Mouse (Mus musculus) CH12.LX (cell line): ENCODE results near the gene Slc25a11. TPM values are rescaled to one million over a fixed set of nuclear protein-coding genes. Genes with fewer than 3 reads are reported as not detected.

Source experiments
- DNase-seq: peaks from one replicate; pipeline ENCODE4 v3.0.0-alpha.2; 2013; ENCODE audit errors: extremely low read depth
- H3K27ac ChIP-seq: 2 replicates; pipeline ENCODE4 v1.5.1; 2012; ENCODE audit warnings: low read depth, mild to moderate bottlenecking, control low read depth, moderate library complexity; ENCODE audit not compliant: insufficient read depth
- H3K27me3 ChIP-seq: replicated peaks from 2 replicates; pipeline ENCODE3; 2012; ENCODE audit warnings: inconsistent platforms
- H3K36me3 ChIP-seq, 2 experiments: replicated peaks in 1 of 2; 2 replicates each; pipeline versions ENCODE3 to v1.6.1; 2012; ENCODE audit warnings: inconsistent platforms in 1 of 2, low read length in 1 of 2, mild to moderate bottlenecking in 1 of 2, mixed read lengths in 1 of 2, moderate library complexity in 1 of 2; ENCODE audit not compliant: control insufficient read depth in 1 of 2, insufficient read depth in 1 of 2
- H3K4me1 ChIP-seq, 2 experiments: 2 replicates each; pipeline ENCODE4 v1.6.1; 2012; ENCODE audit warnings: inconsistent platforms in 1 of 2, moderate library complexity in 1 of 2; ENCODE audit not compliant: insufficient read depth in 2 of 2, control insufficient read depth in 1 of 2
- H3K4me2 ChIP-seq: 2 replicates; pipeline ENCODE4 v1.6.1; 2012; ENCODE audit warnings: low read depth, mild to moderate bottlenecking, control low read depth; ENCODE audit not compliant: poor library complexity, insufficient read depth, severe bottlenecking
- H3K4me3 ChIP-seq, 3 experiments: fragments of 150-350 bp in 1 of 3; sonication (generic) in 1 of 3; replicated peaks in 1 of 3; 2 replicates each; pipeline versions ENCODE3 to v1.5.1; 2011 to 2012; ENCODE audit warnings: low read depth in 2 of 3, low read length in 2 of 3, mild to moderate bottlenecking in 2 of 3, moderate library complexity in 2 of 3, control low read depth in 1 of 3, improper control_type of control experiment in 1 of 3, inconsistent platforms in 1 of 3, mixed read lengths in 1 of 3; ENCODE audit not compliant: poor library complexity in 1 of 3
- H3K79me2 ChIP-seq: replicated peaks from 2 replicates; pipeline ENCODE4 v1.6.1; 2012; ENCODE audit warnings: mild to moderate bottlenecking, moderate library complexity; ENCODE audit not compliant: control insufficient read depth, poor library complexity, insufficient read depth, severe bottlenecking; ENCODE audit errors: extremely low read depth
- H3K9ac ChIP-seq: 2 replicates; pipeline ENCODE4 v1.6.1; 2012; ENCODE audit warnings: low read depth, mild to moderate bottlenecking, control low read depth, moderate library complexity; ENCODE audit not compliant: insufficient read depth
- H3K9me3 ChIP-seq: replicated peaks from 2 replicates; pipeline ENCODE3; 2012; ENCODE audit warnings: low read length, inconsistent platforms, mixed read lengths
- BHLHE40 ChIP-seq: IDR thresholded peaks from 2 replicates; pipeline ENCODE4 v1.6.1; 2011; ENCODE audit warnings: mild to moderate bottlenecking, low read depth, low read length, improper control_type of control experiment
- CHD1 ChIP-seq: IDR thresholded peaks from 2 replicates; pipeline ENCODE4 v1.6.1; 2012; ENCODE audit warnings: low read depth, low read length, improper control_type of control experiment, inconsistent platforms
- CHD2 ChIP-seq: IDR thresholded peaks from 2 replicates; pipeline ENCODE4 v1.6.1; 2011; ENCODE audit warnings: low read length, improper control_type of control experiment
- CTCF ChIP-seq, 2 experiments: IDR thresholded peaks in 1 of 2; conservative IDR thresholded peaks in 1 of 2; 2 replicates each; pipeline ENCODE4 v1.5.1; 2011 to 2012; ENCODE audit warnings: low read depth in 2 of 2, low read length in 2 of 2, improper control_type of control experiment in 1 of 2, inconsistent platforms in 1 of 2, mild to moderate bottlenecking in 1 of 2, moderate library complexity in 1 of 2
- E2F4 ChIP-seq: IDR thresholded peaks from 2 replicates; pipeline ENCODE4 v1.6.1; 2011; ENCODE audit warnings: low read depth, low read length, improper control_type of control experiment; ENCODE audit not compliant: insufficient replicate concordance
- ELF1 ChIP-seq: IDR thresholded peaks from 2 replicates; pipeline ENCODE4 v1.6.1; 2014; ENCODE audit warnings: low read depth, mild to moderate bottlenecking, inconsistent platforms, low read length, improper control_type of control experiment
- EP300 ChIP-seq: IDR thresholded peaks from 2 replicates; pipeline ENCODE4 v1.6.1; 2011; ENCODE audit warnings: low read length, improper control_type of control experiment
- ETS1 ChIP-seq: conservative IDR thresholded peaks from 2 replicates; pipeline ENCODE4 v1.6.1; 2012; ENCODE audit warnings: low read depth, mild to moderate bottlenecking, inconsistent platforms, low read length, improper control_type of control experiment, moderate library complexity
- HCFC1 ChIP-seq: IDR thresholded peaks from 2 replicates; pipeline ENCODE4 v1.6.1; 2012; ENCODE audit warnings: low read depth, mild to moderate bottlenecking, inconsistent platforms, low read length, improper control_type of control experiment
- IRF4 ChIP-seq: IDR thresholded peaks from 2 replicates; pipeline ENCODE4 v1.6.1; 2014; ENCODE audit warnings: low read depth, mild to moderate bottlenecking, inconsistent platforms, low read length, improper control_type of control experiment
- JUN ChIP-seq: IDR thresholded peaks from 2 replicates; pipeline ENCODE4 v1.6.1; 2011; ENCODE audit warnings: low read depth, mild to moderate bottlenecking, low read length, improper control_type of control experiment, moderate library complexity; ENCODE audit not compliant: insufficient read depth
- JUND ChIP-seq: conservative IDR thresholded peaks from 2 replicates; pipeline ENCODE4 v1.6.1; 2011; ENCODE audit warnings: low read depth, low read length, improper control_type of control experiment
- KAT2A ChIP-seq: IDR thresholded peaks from 2 replicates; pipeline ENCODE4 v1.6.1; 2012; ENCODE audit warnings: low read length, improper control_type of control experiment, inconsistent platforms; ENCODE audit not compliant: insufficient replicate concordance
- MAFK ChIP-seq: IDR thresholded peaks from 2 replicates; pipeline ENCODE4 v1.6.1; 2011; ENCODE audit warnings: low read length, improper control_type of control experiment; ENCODE audit not compliant: insufficient replicate concordance
- MAX ChIP-seq: IDR thresholded peaks from 2 replicates; pipeline ENCODE4 v1.6.1; 2011; ENCODE audit warnings: low read length, improper control_type of control experiment
- MAZ ChIP-seq: IDR thresholded peaks from 2 replicates; pipeline ENCODE4 v1.6.1; 2012; ENCODE audit warnings: low read depth, mild to moderate bottlenecking, inconsistent platforms, low read length, improper control_type of control experiment, moderate library complexity
- MEF2A ChIP-seq: IDR thresholded peaks from 2 replicates; pipeline ENCODE4 v1.6.1; 2014; ENCODE audit warnings: low read depth, mild to moderate bottlenecking, inconsistent platforms, low read length, improper control_type of control experiment, borderline replicate concordance
- MXI1 ChIP-seq: IDR thresholded peaks from 2 replicates; pipeline ENCODE4 v1.6.1; 2011; ENCODE audit warnings: mild to moderate bottlenecking, low read depth, low read length, improper control_type of control experiment
- NELFE ChIP-seq: IDR thresholded peaks from 2 replicates; pipeline ENCODE4 v1.6.1; 2011; ENCODE audit warnings: low read depth, low read length, improper control_type of control experiment
- PAX5 ChIP-seq: IDR thresholded peaks from 2 replicates; pipeline ENCODE4 v1.6.1; 2012; ENCODE audit warnings: low read length, inconsistent platforms, mixed read lengths
- POLR2A ChIP-seq: IDR thresholded peaks from 2 replicates; pipeline ENCODE4 v1.6.1; 2011; ENCODE audit warnings: low read depth, mild to moderate bottlenecking, improper control_type of control experiment, low read length
- RAD21 ChIP-seq: IDR thresholded peaks from 2 replicates; pipeline ENCODE4 v1.6.1; 2011; ENCODE audit warnings: low read depth, mild to moderate bottlenecking, low read length, improper control_type of control experiment, moderate library complexity
- RCOR1 ChIP-seq: conservative IDR thresholded peaks from 2 replicates; pipeline ENCODE4 v1.6.1; 2012; ENCODE audit warnings: low read depth, mild to moderate bottlenecking, inconsistent platforms, low read length, improper control_type of control experiment
- SIN3A ChIP-seq: IDR thresholded peaks from 2 replicates; pipeline ENCODE4 v1.6.1; 2012; ENCODE audit warnings: low read length, improper control_type of control experiment, inconsistent platforms
- SMC3 ChIP-seq: IDR thresholded peaks from 2 replicates; pipeline ENCODE4 v1.6.1; 2011; ENCODE audit warnings: low read depth, low read length, improper control_type of control experiment
- TBP ChIP-seq: conservative IDR thresholded peaks from 2 replicates; pipeline ENCODE4 v1.6.1; 2011; ENCODE audit warnings: low read depth, low read length, improper control_type of control experiment
- TCF12 ChIP-seq: IDR thresholded peaks from 2 replicates; pipeline ENCODE4 v1.6.1; 2014; ENCODE audit warnings: low read depth, mild to moderate bottlenecking, inconsistent platforms, low read length, improper control_type of control experiment
- UBTF ChIP-seq: IDR thresholded peaks from 2 replicates; pipeline ENCODE4 v1.6.1; 2012; ENCODE audit warnings: low read depth, mild to moderate bottlenecking, inconsistent platforms, low read length, improper control_type of control experiment, moderate library complexity
- USF1 ChIP-seq: IDR thresholded peaks from 2 replicates; pipeline ENCODE4 v1.6.1; 2014; ENCODE audit warnings: low read depth, mild to moderate bottlenecking, inconsistent platforms, low read length, improper control_type of control experiment
- USF2 ChIP-seq: conservative IDR thresholded peaks from 2 replicates; pipeline ENCODE4 v1.6.1; 2011; ENCODE audit warnings: low read depth, low read length, improper control_type of control experiment
- ZC3H11A ChIP-seq: IDR thresholded peaks from 2 replicates; pipeline ENCODE4 v1.6.1; 2012; ENCODE audit warnings: low read depth, mild to moderate bottlenecking, inconsistent platforms, low read length, improper control_type of control experiment
- ZNF384 ChIP-seq: IDR thresholded peaks from 2 replicates; pipeline ENCODE4 v1.6.1; 2012; ENCODE audit warnings: low read depth, low read length, improper control_type of control experiment, inconsistent platforms
- dilution Hi-C: fragments of 300-500 bp; cut with MboI; formaldehyde crosslinking; loops from 2 replicates; pipeline ENCODE4 v1.14.3; 2020; ENCODE audit warnings: low sequenced_read_pairs; ENCODE audit not compliant: extremely low pct_unique_long_range_greater_than_20kb, extremely low pct_ligation_motif_present
- in situ Hi-C: fragments of 300-500 bp; cut with MboI; formaldehyde crosslinking; loops from 3 replicates; pipeline ENCODE4 v1.14.3; 2019; ENCODE audit warnings: low sequenced_read_pairs, low pct_ligation_motif_present, low pct_unique_long_range_greater_than_20kb, mixed read lengths
- polyA plus RNA-seq: library from polyadenylated mRNA; unstranded; fragments of >175 nt; gene quantifications from 2 replicates; pipeline ENCODE4 v1.2.1, GENCODE M21; 2012; ENCODE audit warnings: low read depth; ENCODE audit not compliant: insufficient read length
- total RNA-seq, 2 experiments: library from RNA; depleted of rRNA; stranded (reverse); fragments of 300-350 nt in 1 of 2; fragments of >200 nt in 1 of 2; gene quantifications; 2 replicates each; pipeline ENCODE4 v1.2.3; 2012 to 2014

Slc25a11 gene
- total and polyA plus RNA-seq, 3 experiments, result 99.0 to 135 (median 132) TPM

GRCm38 (mm10) chr11:70655571-70656455, 8.5 kb upstream of the Slc25a11 start (continued):
- TF ChIP-seq ZNF384 (peak; percentile 15; the same call in 1 of the 2 replicates), SMC3 (no peak), UBTF (no peak; the same call in 1 of the 2 replicates), ELF1 (peak; percentile 45), CHD1 (no peak; the same call in 1 of the 2 replicates), IRF4 (no peak), JUN (no peak), ZC3H11A (no peak), EP300 (peak; percentile 5; the same call in 1 of the 2 replicates), USF2 (no peak), MXI1 (peak; percentile 89; the same call in 1 of the 2 replicates), BHLHE40 (peak; percentile 94)

DNA sequence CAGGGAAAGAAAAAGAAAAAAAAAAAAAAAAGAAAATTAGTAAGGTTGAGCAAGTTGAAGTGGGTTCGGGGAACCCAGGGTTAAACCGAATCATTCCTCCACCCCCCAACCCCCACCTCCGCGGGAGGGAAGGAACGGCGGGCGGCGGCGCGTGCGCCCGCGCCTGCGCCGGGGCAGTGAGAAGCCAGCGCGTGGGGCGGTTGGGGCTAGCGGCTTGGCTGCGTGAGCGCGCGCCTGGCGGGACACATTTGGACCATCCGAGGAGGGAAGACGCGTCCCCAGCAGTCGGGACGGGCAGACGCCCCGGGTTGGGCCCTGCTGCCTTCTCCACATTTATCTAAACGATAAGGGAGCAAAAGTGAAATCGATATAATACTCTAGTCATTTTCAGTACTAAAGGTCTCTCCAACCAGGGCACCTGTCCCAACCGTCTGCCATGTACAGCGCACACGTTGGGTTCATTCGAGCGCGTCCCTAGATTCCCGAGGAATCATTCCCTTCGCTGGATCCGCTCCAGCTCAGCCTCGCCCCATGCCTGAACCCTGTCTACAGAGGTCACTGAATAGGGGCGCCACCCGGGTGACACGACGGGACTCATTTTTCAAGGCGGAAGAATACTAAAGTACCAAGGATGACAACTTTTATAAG, 7.8 kb upstream of the Slc25a11 start:
- in situ Hi-C loops, result no loop called here
- Histone ChIP-seq H3K79me2 (peaks cover 43% of the 10 kb centered on the region), H3K27me3 (no peaks in the 10 kb centered on the region), H3K4me1 (peaks cover 14 to 50% of the 10 kb centered on the region in 2 experiments), H3K4me3 (peak overlapping the region; percentile 65 to 78 (median 69)), H3K27ac (peak overlapping the region; percentile 95), H3K9ac (peak overlapping the region; percentile 90), H3K9me3 (no peaks in the 10 kb centered on the region), H3K36me3 (peaks cover 25 to 48% of the 10 kb centered on the region in 2 experiments), H3K4me2 (peak overlapping the region; percentile 62)
- dilution Hi-C loops, result no loop called here
- DNase-seq, result peak; percentile 87
- no peak for TF ChIP-seq RAD21
- no peak; the same call in 1 of the 2 replicates for TF ChIP-seq USF1
- TF ChIP-seq E2F4, result peak; percentile 83; the same call in 1 of the 2 replicates
- TF ChIP-seq UBTF, result 0 out of 2 replicates have a peak, but pooled peaks have one; percentile 41
- TF ChIP-seq PAX5, result no peak
- no peak for TF ChIP-seq USF2
- 0 out of 2 replicates have a peak, but pooled peaks have one; percentile 78 for TF ChIP-seq RCOR1
- peak; percentile 5; the same call in 1 of the 2 replicates for TF ChIP-seq ZNF384
- peak; percentile 57 for TF ChIP-seq TBP
- TF ChIP-seq SMC3, result no peak
- TF ChIP-seq MAZ, result no peak; the same call in 1 of the 2 replicates
- TF ChIP-seq MAFK, result no peak; the same call in 1 of the 2 replicates
- peak; percentile 59; the same call in 1 of the 2 replicates for TF ChIP-seq ELF1
- peak; percentile 96 for TF ChIP-seq NELFE
- no peak for TF ChIP-seq KAT2A
- TF ChIP-seq EP300, result peak; percentile 51
- TF ChIP-seq SIN3A, result peak; percentile 93
- TF ChIP-seq JUND, result no peak
- peak; percentile 79; the same call in 1 of the 2 replicates for TF ChIP-seq MAX
- TF ChIP-seq HCFC1, result peak; percentile 23; the same call in 1 of the 2 replicates
- TF ChIP-seq CTCF (conservative IDR thresholded peaks at IDR 0.05 in 1 of 2, IDR thresholded peaks at IDR 0.05 in 1 of 2; ENCODE audit: low read depth in 2 of 2, low read length in 2 of 2), result no peak
- peak; percentile 87 for TF ChIP-seq TCF12
- peak; percentile 36; the same call in 1 of the 2 replicates for TF ChIP-seq POLR2A
- no peak; the same call in none of the 2 replicates for TF ChIP-seq CHD2
- TF ChIP-seq MXI1, result peak; percentile 87
- peak; percentile 17 for TF ChIP-seq ETS1
- TF ChIP-seq MEF2A, result no peak; the same call in 1 of the 2 replicates
- TF ChIP-seq CHD1, result peak; percentile 95
- peak; percentile 92 for TF ChIP-seq BHLHE40
- no peak for TF ChIP-seq JUN
- TF ChIP-seq ZC3H11A, result no peak
